Mouse (Mus musculus): Measurements from ENCODE around the gene Dner.

The Dner gene

DNA sequence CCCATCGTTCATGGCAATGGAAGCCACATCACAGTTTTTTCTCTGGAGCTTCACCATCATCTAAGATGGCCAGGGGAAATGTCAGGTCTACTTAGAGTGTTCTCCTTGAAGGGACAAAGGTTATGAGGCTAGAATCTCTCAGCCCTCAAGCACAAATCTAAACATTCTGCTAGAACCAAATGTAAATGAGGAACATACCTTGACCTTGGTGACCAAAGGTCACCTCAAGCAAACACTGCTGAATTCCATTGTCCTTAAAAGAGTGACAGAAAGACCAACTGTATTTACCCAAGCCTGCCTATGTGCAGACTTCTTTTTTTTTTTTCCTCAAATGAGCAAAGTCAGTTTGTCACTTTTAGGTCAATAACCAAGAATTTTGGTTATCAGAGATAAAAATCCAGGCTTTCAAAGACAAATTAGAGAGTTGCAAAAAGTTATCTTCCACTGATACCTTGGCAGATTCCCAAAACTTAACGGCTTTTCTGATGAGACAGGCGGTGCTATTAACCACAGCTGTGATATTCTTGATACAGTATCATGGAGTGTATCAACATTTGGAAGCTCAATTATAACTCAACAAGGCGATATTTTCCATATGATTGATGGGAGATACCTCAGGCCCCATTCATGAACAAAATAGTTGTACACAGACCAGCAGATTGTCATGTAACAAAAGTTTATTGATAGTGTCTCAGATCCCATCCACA lies 173.6 kb downstream of the Dner start:
- TF ChIP-seq GATA4 (IDR thresholded peaks at IDR 0.05; ENCODE audit: insufficient replicate concordance, low read length), result no peak

DNA sequence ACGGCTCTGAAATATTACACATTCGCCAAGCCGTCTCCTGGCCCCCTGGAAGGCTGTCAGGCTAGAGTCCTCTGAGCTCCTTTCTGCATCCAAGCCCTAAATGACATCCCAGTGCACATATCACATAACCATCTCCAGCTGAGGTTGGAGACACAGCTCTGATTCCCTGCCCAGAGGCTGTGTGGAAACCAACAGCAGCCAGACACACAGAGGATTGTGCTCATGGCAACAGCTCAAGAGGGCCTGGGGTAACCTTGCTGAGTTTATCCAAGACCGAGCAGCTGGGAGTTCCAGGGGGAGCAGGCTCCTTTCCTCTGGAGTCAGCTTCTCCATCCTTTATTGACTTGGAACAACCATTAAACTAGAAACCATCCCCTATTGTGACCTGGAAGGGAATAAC lies 177.7 kb downstream of the Dner start:
- TF ChIP-seq GATA4 (IDR thresholded peaks at IDR 0.05; ENCODE audit: insufficient replicate concordance, low read length), result no peak

DNA sequence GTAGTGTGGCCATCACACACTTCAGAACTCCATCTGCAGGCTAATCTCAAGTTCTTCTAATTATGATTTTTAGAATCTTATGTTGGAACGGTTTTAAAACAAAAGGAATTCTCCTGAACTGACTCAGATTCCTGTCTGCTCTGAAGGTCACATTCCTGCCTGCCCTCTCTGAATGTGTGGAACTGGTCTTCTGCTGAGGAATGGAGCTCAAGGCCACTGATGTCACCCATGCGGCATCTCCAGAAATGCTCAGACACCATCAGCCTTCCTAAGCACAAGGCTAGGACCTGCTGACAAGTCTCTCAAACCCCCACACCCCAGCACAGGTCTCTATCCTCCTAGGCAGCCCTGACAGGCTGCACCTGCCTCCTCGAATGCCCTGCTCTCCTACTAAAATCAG lies 182.8 kb downstream of the Dner start:
- no peak for TF ChIP-seq GATA4 (IDR thresholded peaks at IDR 0.05; ENCODE audit: insufficient replicate concordance, low read length)

DNA sequence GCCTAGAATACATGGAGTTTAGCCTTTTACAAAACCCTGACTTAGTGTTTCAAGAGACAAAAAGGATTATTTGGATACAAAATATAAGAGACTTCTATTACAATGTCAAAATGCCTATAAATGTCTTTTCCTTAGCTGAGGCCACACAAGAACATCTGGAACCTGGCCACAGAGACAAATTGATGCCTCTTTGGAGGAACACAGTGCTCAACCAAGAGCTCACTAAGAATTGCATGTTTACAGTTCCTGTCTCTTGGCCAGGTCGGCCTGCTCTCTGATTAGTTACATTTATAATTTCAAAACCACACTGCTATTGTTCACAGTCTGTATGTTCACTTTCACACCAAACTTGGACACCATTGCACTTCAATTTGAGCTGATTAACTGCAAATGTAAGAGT lies 187.5 kb downstream of the Dner start:
- no peak for TF ChIP-seq GATA4 (IDR thresholded peaks at IDR 0.05; ENCODE audit: insufficient replicate concordance, low read length)

DNA sequence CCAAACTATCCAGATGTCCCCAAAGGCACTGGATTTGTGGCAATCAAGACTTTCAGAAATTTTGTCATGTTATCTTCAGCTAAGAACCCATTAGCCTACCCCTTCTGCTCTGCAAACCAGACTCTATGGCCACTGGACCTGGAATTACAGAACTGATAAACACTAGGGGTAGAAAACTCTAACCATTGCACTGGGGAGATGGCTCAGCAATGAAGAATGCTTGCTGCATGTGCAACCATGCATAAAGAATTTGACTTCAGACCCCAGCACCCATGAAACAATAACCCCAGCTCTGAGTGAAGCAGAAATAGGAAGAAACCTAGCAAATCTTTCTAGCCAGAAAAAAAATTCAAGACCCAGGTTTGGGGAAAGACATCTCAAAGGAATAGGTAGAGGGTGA lies 188.5 kb downstream of the Dner start:
- TF ChIP-seq GATA4 (IDR thresholded peaks at IDR 0.05; ENCODE audit: insufficient replicate concordance, low read length), result no peak

DNA sequence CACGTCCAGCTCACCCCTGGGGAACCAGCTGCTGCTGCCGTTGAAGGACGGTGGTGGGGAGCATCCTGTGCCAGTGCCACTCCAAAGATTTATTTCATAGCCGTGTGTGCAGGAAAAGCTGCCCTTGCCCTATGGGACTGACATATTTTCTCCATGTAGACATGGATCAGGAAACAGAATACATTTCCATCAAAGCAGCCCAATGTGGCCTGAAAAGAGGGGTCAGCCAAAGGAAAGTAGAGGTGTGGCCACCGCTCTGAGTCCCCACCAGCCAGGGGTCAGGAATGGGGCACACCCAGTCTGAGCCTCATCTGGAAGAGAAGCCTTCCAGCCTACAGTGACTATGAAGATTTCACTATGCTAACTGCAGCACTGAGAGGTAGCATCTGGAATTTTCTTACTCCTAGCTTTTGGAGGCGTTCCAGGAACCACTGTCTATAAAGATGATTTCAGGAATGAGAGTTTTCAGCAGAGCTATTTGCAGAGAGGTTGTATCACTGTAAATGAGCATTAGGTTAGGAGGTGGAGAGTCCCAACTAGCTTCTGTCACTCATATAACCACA lies 189.0 kb downstream of the Dner start:
- no peak for TF ChIP-seq GATA4 (IDR thresholded peaks at IDR 0.05; ENCODE audit: insufficient replicate concordance, low read length)

DNA sequence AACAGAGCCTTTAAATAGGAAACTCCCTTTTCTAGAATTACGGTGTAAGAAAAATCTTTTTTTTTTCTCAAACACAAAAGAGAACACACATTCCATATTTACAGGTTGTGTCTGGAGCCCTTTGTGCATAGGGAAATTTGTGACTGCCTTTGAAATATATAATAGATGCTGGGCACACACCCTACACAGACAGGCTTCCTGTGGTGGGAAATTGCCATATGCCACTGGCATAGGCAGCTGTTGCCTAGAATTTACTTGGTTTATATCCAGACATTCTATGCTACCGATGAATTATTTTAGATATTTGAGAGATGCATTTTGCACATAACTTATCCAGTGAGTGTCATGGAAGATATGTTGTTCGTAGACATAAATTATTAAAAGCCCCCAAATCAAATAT lies 195.3 kb downstream of the Dner start:
- no peak for TF ChIP-seq GATA4 (IDR thresholded peaks at IDR 0.05; ENCODE audit: insufficient replicate concordance, low read length)

DNA sequence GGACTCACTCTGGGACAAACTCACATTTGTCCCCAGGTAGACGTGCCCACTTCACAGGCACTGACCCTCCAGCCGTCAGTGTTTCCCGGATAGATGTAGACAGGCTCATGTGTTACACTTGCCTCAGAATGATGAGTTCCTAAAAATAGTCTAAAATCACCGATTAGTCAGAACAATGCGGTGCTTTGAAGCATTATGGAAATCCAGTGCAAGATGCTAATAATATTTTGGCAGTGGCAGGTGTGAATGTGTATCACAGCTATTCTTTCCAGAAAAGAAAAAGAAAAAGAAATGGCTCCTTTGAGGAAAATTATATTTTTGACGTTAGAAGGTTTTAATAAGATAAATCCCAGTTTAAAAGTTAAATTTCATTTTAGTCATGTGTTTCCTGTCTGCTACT lies 204.3 kb downstream of the Dner start:
- no peak for TF ChIP-seq GATA4 (IDR thresholded peaks at IDR 0.05; ENCODE audit: insufficient replicate concordance, low read length)

DNA sequence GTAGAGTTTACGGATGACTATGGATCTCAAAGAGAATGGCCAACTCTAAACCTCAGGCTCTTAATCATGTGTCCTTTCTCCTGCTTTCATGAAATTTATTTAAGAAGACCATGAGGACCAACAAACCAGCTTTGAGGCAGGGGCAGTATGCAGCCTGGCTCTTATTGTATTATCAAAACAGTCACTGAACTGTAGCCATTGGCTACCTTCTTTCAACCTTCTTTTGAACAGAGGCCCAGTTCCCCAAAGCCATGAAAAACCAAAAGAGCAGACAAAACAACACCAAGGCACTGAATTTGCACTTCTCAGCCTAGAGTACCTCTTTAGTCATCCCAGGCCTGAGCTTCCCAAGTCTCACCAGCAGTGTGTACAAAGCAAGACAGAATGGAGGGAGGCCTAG lies 207.5 kb downstream of the Dner start:
- TF ChIP-seq GATA4 (IDR thresholded peaks at IDR 0.05; ENCODE audit: insufficient replicate concordance, low read length), result no peak

DNA sequence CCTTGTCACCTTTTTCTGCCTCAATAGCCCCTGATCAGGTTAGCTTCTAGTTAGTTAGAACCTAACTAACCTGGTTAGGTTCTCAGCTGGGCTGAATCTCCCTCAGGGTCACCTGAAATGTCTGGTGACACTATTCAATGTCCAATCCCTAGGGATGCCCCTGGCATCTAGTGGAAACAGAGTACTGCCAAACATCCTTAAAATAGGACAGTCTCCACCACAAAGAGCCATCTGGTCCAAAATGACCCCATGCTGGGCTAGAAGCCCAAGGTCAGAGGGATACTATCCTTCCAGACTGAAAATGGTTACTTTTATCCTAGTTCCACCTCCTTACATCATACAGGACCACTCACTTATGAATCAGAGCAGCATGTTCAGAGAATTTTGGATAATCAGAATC lies 211.0 kb downstream of the Dner start:
- no peak for TF ChIP-seq GATA4 (IDR thresholded peaks at IDR 0.05; ENCODE audit: insufficient replicate concordance, low read length)

DNA sequence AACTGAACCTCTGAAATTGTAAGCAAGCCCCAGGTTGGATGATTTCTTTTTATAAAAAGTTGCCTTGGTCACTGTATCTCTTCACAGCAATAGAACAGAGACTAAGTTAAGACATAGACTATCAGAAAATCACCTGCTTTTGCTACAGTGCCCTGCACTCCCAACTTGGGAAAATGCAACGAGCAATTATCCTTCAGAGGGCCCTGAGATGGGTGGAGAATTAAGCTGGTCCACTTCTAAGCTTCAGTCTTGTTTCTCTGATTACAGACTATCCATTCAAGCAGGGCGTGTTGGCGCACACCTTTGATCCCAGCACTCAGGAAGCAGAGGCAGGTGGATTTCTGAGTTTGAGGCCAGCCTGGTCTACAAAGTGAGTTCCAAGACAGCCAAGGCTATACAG lies 211.4 kb downstream of the Dner start:
- TF ChIP-seq GATA4 (IDR thresholded peaks at IDR 0.05; ENCODE audit: insufficient replicate concordance, low read length), result no peak

DNA sequence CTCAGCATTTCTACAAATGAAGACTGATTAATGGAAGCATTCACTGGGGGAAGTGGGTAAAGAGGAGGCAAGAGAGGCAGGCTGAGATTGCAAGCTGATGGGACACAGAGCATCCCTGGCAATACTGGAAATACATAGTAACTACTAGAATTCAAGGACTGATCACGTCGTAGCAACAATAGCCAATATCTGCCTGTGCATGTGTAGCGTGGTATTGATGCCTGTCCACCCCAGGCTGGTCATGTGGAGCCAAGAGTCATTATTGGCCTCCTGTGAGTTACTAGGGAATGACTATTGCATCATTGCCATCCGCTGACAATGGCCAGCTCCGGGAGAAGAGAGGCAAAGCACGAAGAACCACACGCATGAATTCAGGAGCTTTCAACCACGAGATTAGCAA lies 216.0 kb downstream of the Dner start:
- TF ChIP-seq GATA4 (IDR thresholded peaks at IDR 0.05; ENCODE audit: insufficient replicate concordance, low read length), result no peak

DNA sequence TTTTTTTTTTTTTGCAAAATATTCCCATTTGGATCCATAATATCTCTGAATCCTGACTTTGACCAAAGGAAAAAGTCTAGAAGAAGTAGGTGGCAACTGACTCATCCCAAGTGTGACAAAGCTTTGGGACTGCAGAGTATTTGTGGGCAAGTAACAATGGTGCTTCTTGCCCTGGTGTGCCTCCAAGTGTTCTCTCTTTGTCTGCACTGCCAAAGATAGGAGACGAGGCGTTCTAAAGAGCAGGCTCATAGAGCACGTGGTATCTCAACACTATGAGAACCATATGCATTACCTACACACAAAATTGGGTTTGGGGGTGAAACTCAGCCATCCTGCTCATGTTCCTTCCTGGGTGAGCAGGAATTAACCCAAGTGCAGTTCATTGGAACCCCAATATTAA lies 221.7 kb downstream of the Dner start:
- no peak for TF ChIP-seq GATA4 (IDR thresholded peaks at IDR 0.05; ENCODE audit: insufficient replicate concordance, low read length)

DNA sequence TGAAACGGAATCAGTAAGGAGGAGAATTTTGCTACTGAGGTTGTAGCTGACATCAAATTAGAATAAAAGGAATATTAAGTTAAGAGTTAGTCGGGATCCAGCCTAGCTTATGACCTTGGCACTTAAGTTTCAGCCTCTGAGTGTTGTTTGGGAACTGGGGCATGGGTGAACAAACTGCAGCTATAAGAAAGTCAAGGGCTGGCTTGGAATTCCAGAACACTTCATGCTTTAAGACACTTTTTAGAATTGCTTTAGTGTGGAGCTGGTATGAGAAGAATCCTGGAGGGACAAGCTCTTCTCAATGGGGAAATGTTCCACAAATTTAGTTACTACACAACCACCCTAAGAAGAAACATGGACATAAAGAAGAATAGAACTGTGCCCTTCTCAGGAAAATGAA lies 223.8 kb downstream of the Dner start:
- TF ChIP-seq GATA4 (IDR thresholded peaks at IDR 0.05; ENCODE audit: insufficient replicate concordance, low read length), result no peak

DNA sequence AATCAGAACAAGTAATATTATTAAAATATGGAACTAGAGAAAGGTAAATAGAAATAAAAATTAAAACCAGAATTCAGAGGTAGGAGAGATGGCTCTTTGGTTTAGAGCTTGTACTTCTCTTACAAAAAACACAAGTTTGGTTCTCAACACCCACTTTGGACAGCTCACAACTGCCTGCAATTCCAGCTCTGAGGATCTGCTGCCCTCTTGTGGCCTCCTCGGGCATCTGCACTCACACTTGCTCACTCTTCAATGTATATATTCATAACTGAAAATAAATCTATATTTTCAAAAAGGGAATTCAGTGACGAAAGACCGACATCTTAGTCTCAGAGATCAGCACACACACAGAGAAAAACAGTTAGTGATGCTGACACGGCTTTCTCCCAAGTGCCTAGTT lies 225.7 kb downstream of the Dner start:
- TF ChIP-seq GATA4 (IDR thresholded peaks at IDR 0.05; ENCODE audit: insufficient replicate concordance, low read length), result no peak

DNA sequence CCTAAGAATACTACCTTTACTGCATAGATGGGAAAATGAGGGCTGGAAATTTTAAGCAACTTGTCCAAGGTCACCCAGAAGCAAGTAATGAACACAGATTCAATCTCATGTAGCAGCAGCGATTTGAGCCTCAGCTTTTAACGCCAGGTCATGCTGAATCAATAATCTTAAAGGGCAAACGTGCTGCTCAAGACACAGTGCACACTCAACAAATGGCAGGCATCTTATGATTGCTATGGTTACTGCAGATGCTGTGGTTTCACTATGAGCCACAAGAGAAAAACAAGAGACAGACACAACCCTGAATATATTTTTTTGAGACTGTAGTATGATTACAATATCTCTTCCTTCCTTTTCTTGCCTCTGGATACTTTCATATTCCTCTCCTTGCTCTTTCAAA lies 228.4 kb downstream of the Dner start:
- TF ChIP-seq GATA4 (IDR thresholded peaks at IDR 0.05; ENCODE audit: insufficient replicate concordance, low read length), result no peak

DNA sequence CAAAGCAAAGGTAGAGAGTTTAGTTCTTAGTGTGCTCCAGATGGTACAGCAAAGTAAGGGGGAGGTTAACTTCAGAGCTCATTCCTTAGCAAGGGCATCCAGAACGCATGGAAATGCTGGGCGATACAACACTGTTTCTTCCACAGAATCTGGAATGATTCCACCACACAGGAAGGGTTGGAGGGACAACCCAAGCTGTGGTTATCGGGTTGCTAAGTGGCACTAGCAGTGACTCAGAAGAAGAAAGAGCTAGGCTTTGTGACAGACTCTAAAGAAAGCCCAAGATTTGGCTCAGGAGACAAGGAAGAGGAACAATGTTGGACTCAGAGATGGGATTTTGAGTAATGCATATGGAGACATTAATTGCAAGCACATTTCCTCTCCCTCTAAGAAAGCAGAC lies 231.3 kb downstream of the Dner start:
- no peak for TF ChIP-seq GATA4 (IDR thresholded peaks at IDR 0.05; ENCODE audit: insufficient replicate concordance, low read length)
